10 mouse cellular contexts compared by ENCODE assay signal in the genomic region with DNA sequence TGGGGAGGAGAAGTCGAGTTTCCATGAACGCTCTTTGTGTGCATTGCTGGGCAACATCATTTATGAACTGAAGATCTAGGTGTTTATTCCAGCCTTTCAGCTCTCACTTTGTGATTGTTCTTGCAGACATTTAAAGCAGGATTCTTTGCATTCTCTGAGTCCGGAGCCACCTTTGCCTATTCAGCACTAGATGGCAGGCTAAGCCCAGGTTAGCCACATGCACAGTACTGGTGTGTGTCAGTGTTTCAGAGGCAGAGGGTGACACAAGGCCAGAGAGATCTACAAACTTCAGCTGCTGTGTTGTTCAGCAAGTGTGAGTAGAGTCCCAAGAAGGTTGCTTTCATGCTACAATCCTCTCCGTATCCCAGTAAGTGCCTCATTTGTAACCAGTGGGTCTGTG. TPM values are rescaled to one million over a fixed set of nuclear protein-coding genes. Genes with fewer than 3 reads are reported as not detected.
DNase-seq lines count a peak whose midpoint lies in the region; ATAC-seq and TF ChIP-seq lines count a peak whose summit lies in the region.
"Not testable (repeated sequence)": the region's sequence is repeated elsewhere in the genome, so short reads cannot be mapped to it uniquely, and the experiment has no call there.
"Had no signal": no experiment of that assay in that cellular context is flagged by ENCODE, and none has a peak within 500 bp of the region (broad histone marks: within the 10 kb centered on the region; RNA-seq: fewer than 3 reads in every experiment).

No protein-coding gene starts in this region.

- not testable (repeated sequence) for H3K4me1 ChIP-seq in E14TG2a.4 (replicated peaks; ENCODE audit: low read depth, low read length); hindbrain, embryonic 13.5 days (replicated peaks); limb, embryonic 14.5 days (ENCODE audit: control insufficient read depth, insufficient read depth, low read length); midbrain, postnatal 0 days (ENCODE audit: insufficient read depth, low read length)

- not testable (repeated sequence) for H3K27me3 ChIP-seq in E14TG2a.4 (ENCODE audit: insufficient read depth, low read length); hindbrain, embryonic 13.5 days; limb, embryonic 14.5 days (ENCODE audit: control insufficient read depth, insufficient read depth, low read length); midbrain, postnatal 0 days (ENCODE audit: insufficient read depth, low read length)

- TF ChIP-seq POLR2A in limb, embryonic 14.5 days (IDR thresholded peaks at IDR 0.05; ENCODE audit: borderline replicate concordance, extremely low read depth, insufficient read depth, insufficient read length), result not testable (repeated sequence)

- WGBS in hindbrain, embryonic 13.5 days, result 50% methylated on average over 4 of the region's 4 CpGs
- WGBS in limb, embryonic 14.5 days, result 36% methylated on average over 4 of the region's 4 CpGs
- WGBS in midbrain, postnatal 0 days, result 37% methylated on average over 4 of the region's 4 CpGs

- peak; percentile 41 for TF ChIP-seq CTCF in E14TG2a.4 (conservative IDR thresholded peaks at IDR 0.05; ENCODE audit: low read length)
- TF ChIP-seq CTCF in midbrain, postnatal 0 days (IDR thresholded peaks at IDR 0.05), result peak; percentile 86

- H3K4me2 ChIP-seq in hindbrain, embryonic 13.5 days; limb, embryonic 14.5 days (replicated peaks; ENCODE audit: low read depth, low read length, severe bottlenecking); midbrain, postnatal 0 days (ENCODE audit: low read depth, low read length, poor library complexity, severe bottlenecking): not testable (repeated sequence)

- not testable (repeated sequence) for H3K9ac ChIP-seq in hindbrain, embryonic 13.5 days; limb, embryonic 14.5 days (ENCODE audit: low read depth, low read length, severe bottlenecking); midbrain, postnatal 0 days (replicated peaks; ENCODE audit: low read length, poor library complexity, severe bottlenecking)

- not testable (repeated sequence) for H3K27ac ChIP-seq in hindbrain, embryonic 13.5 days; limb, embryonic 14.5 days (replicated peaks; ENCODE audit: low read depth, low read length); midbrain, postnatal 0 days (ENCODE audit: low read depth, low read length)

- H3K4me3 ChIP-seq in E14TG2a.4 (replicated peaks; ENCODE audit: low read length); hindbrain, embryonic 13.5 days; limb, embryonic 14.5 days (replicated peaks; ENCODE audit: low read length); midbrain, postnatal 0 days (ENCODE audit: low read depth, low read length): not testable (repeated sequence)

- peak; percentile 95 for ATAC-seq in frontal cortex, adult (ENCODE audit: low TSS enrichment)
- 0 out of 2 replicates have a peak, but pooled peaks have one; percentile 49 for ATAC-seq in hindbrain, embryonic 13.5 days (ENCODE audit: low FRiP score)
- ATAC-seq in limb, embryonic 14.5 days (ENCODE audit: low FRiP score, low read depth), result peak; percentile 71
- 0 out of 2 replicates have a peak, but pooled peaks have one; percentile 60 for ATAC-seq in midbrain, postnatal 0 days (ENCODE audit: low FRiP score)

- not testable (repeated sequence) for H3K9me3 ChIP-seq in E14TG2a.4 (ENCODE audit: low read length); hindbrain, embryonic 13.5 days; limb, embryonic 14.5 days (ENCODE audit: control insufficient read depth, low read length); midbrain, postnatal 0 days (ENCODE audit: low read length)

- not testable (repeated sequence) for H3K36me3 ChIP-seq in E14TG2a.4 (ENCODE audit: insufficient read depth, low read length); hindbrain, embryonic 13.5 days; limb, embryonic 14.5 days (ENCODE audit: control insufficient read depth, insufficient read depth, low read length); midbrain, postnatal 0 days (ENCODE audit: insufficient read depth, low read length)

- peak; percentile 71 for DNase-seq in brain, adult 2 months (ENCODE audit: low read depth, low spot score)
- peak; percentile 66 to 68 for DNase-seq in kidney, postnatal 36 days
- DNase-seq in limb, embryonic 14.5 days (ENCODE audit: low spot score), result peak; percentile 28
- peak; percentile 72 for DNase-seq in midbrain, postnatal 0 days (ENCODE audit: low spot score)
- peak; percentile 52 for DNase-seq in thymus, postnatal 0 days (ENCODE audit: low spot score)

RNA-seq across cellular contexts. Expression of a gene that starts 1.7 kb away (rescaled TPM):
- polyA plus RNA-seq in hindbrain, embryonic 13.5 days (2015; fragmentation: Nextera tagmentation; extraction: Ambion mirVana), result not detected in 2 replicates
- not detected in 2 replicates for polyA plus RNA-seq in limb, embryonic 14.5 days (2012; rRNA removed)
- polyA plus RNA-seq in limb, embryonic 14.5 days (2014; fragmentation: Nextera tagmentation; extraction: Ambion mirVana), result not detected in 2 replicates
- not detected in 2 replicates for total RNA-seq in midbrain, postnatal 0 days (2014; rRNA removed)
- not detected in 2 replicates for polyA plus RNA-seq in midbrain, postnatal 0 days (2015; fragmentation: Nextera tagmentation; extraction: Ambion mirVana)
- not detected in 2 replicates for polyA plus RNA-seq in thymus, postnatal 0 days (2015; fragmentation: Nextera tagmentation; extraction: Ambion mirVana)
- polyA plus RNA-seq: kidney, embryonic 14.5 days; urinary bladder, adult 2 months had no signal

RNA-seq across cellular contexts. Expression of a gene that starts 45.2 kb away (rescaled TPM):
- polyA plus RNA-seq in hindbrain, embryonic 13.5 days (2015; fragmentation: Nextera tagmentation; extraction: Ambion mirVana), result 122 TPM in 2 replicates
- polyA plus RNA-seq in limb, embryonic 14.5 days (2012; rRNA removed), result 63.9 and 65.6 TPM in 2 replicates
- polyA plus RNA-seq in limb, embryonic 14.5 days (2014; fragmentation: Nextera tagmentation; extraction: Ambion mirVana), result 88.4 and 93.6 TPM in 2 replicates
- 141 and 143 TPM in 2 replicates for total RNA-seq in midbrain, postnatal 0 days (2014; rRNA removed)
- polyA plus RNA-seq in midbrain, postnatal 0 days (2015; fragmentation: Nextera tagmentation; extraction: Ambion mirVana), result 107 and 114 TPM in 2 replicates
- polyA plus RNA-seq in thymus, postnatal 0 days (2015; fragmentation: Nextera tagmentation; extraction: Ambion mirVana), result 77.4 and 84.3 TPM in 2 replicates
